Mouse (Mus musculus) testis, postnatal 14 days (tissue): ENCODE measurements at regions not wholly inside any gene's neighbourhood (a gene's known extent, or its start where the extent isn't known, plus 50 kb on each side); places are given as distances from the start of the nearest gene placed in this dataset.
A peak's percentile ranks its signal among the peaks of the same experiment; 100 is the strongest.

Experiments used
- DNase-seq: peaks from one replicate; pipeline ENCODE4 v3.0.0; 2021; ENCODE audit warnings: low spot score

- DNase-seq, result no peak
Measured at GRCm38 (mm10) chr17:79498321-79498720, 113.3 kb upstream of the Rmdn2 start.

- no peak for DNase-seq
Measured at GRCm38 (mm10) chr17:79501031-79501474, 110.6 kb upstream of the Rmdn2 start.

DNA sequence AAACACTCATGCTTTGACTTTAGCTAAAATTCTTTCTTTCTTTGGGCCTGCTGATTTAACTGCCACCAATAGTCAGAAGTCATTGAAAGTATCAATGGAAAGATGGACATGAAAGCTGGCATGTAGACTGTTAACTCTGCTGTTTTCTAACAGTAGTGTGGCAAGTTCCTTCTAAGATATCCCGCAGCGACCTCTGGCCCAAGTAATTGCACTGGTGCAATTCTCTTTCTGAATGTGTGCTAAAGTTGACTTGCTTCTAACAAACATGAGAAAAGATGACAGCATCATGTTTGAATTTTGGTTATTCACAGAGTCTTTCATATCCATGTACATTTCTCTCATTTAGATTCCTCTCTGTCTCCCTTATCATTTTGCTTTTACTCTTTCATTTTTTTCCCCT, 109.7 kb upstream of the Rmdn2 start:
- DNase-seq, result no peak

DNA sequence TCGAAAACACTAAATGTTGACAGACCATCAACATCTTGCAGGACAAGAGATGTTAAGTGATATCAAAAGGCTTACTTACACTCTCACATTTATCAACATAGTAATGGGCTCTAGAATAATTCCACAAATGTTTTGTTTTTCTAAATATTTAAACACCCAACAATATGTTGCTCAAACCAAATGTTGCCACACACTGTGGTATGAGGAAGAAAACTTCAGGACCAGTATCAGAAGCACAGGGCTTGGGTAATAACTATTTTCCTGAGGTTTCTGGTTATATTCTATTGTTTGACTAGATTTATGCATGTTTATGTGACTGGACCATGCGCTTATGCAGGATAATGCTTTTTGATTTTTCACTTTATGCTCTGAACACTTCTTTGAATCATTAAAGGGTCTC, 108.6 kb upstream of the Rmdn2 start:
- DNase-seq, result no peak

- DNase-seq, result no peak
Measured at GRCm38 (mm10) chr17:79504209-79504608, 107.5 kb upstream of the Rmdn2 start.

DNA sequence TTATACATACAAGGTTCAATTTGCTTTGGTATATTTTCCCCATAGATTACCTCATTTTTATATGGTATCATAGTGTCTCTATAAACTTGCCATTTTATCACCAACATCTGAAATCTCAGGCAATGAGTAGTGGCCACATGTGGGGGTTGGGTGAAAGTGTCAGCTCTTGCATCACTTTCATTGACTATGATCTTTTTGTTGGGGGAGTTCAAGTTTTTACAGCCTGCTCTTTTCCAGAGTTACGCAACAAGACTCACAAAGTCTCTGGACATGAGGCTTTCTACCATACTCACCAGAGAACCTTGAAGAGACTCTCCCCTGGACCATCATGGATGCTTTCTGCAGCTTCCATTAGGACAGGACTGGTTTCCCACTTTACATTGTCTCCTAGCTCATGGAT, 106.1 kb upstream of the Rmdn2 start:
- no peak for DNase-seq

GRCm38 (mm10) chr17:79509281-79509680, 102.4 kb upstream of the Rmdn2 start:
- no peak for DNase-seq

GRCm38 (mm10) chr17:79509957-79510710, 101.5 kb upstream of the Rmdn2 start:
- no peak for DNase-seq

DNA sequence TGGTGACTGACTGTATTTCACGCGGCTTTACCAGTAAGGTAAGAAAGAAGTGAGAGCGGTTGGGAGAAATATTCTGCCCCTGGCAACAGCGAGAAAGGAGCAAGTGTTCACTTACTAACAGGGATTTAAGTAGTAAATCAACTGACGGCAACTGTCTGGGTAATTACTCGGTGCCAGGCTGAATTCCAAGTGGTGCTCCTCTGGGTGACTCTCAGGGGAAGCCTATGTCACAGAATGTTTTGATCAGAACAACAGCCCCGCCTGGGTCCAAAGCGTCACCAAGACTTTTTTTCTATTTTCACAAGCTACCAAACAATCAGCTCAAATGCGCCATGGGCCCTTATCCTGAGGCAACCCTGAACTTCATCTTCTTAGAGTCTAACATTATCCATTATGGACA, 100.4 kb upstream of the Rmdn2 start:
- DNase-seq, result no peak

DNA sequence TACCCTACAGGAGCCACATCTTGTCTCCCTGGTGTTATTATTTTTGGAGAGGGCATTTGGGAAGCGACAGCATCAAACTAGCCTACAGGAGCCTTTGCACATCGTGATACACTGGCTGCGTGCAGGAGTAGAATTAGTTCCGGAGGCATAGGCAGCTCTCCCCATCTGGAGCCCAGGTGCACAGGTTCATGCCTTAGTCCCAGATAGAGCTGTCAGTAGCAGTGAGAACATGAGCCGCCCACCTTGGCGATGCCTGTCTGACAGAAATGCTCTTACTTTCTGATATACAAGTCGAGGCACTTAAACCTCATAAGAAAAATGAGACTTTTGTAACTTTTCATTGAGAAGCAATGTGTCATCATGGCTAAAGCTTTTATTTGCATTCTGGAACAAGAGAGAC, 97.6 kb upstream of the Rmdn2 start:
- no peak for DNase-seq

DNA sequence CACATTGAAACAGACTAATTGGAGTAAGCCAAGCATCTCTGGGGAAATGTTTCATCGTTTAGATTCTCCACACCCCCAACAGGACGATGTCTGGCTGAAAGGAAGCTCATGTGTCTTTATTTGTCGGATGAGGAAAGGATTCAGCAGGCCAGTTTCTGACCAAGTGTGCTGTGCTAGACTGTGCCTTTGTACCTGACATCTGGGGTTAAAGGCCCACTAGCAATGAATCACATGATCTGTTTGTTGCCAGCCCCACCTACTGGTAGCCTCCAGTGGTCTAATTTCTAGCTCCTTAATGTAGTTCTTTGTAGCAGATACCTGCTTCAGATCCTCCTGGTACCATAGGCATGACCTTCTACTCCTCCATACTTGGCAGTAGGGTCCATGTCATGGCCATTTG, 93.5 kb upstream of the Rmdn2 start:
- no peak for DNase-seq

- no peak for DNase-seq
Measured at GRCm38 (mm10) chr17:79518696-79519095, 93.0 kb upstream of the Rmdn2 start.

GRCm38 (mm10) chr17:79519356-79519755, 92.3 kb upstream of the Rmdn2 start:
- no peak for DNase-seq

DNA sequence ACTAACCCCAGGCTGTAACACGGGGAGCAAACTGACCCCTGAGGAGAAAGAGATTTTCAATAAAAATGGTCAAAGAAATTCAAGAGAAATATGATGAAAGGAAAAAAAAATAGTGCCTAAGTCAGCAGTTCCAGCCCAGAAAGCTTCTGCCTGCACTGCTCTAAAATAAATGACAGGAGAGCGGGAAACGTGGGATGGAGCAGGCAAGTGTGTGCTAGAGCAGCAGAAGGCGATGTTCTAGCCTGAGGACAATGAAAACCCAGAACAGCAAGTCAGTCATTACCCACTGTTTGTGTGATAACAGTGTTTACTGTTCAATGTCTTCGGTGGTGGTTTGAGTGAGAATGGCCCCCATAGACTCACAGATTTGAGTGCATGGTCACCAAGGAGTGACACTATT, 91.4 kb upstream of the Rmdn2 start:
- DNase-seq, result no peak

GRCm38 (mm10) chr17:79521691-79522090, 90.0 kb upstream of the Rmdn2 start:
- DNase-seq, result no peak

- no peak for DNase-seq
Measured at GRCm38 (mm10) chr17:79523230-79523629, 88.4 kb upstream of the Rmdn2 start.

DNA sequence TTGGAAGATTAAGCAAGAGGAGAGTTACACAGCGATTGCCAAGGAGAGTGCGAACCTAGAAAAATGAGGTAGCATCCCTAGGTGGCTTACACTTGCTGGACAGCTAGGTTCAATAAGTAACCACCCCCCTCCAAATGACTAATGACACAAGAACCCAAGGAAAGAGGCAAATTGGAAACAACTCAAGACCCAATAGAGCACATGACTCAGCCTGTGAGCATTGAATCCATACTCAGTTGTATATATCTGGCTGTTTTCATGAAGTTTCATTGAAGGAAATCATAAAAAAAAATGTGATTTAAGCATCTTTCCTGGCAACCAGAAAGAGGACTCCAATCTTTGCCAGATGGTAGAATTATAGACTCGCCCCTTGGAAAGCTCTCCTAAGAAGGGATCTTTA, 84.3 kb upstream of the Rmdn2 start:
- DNase-seq, result no peak

DNA sequence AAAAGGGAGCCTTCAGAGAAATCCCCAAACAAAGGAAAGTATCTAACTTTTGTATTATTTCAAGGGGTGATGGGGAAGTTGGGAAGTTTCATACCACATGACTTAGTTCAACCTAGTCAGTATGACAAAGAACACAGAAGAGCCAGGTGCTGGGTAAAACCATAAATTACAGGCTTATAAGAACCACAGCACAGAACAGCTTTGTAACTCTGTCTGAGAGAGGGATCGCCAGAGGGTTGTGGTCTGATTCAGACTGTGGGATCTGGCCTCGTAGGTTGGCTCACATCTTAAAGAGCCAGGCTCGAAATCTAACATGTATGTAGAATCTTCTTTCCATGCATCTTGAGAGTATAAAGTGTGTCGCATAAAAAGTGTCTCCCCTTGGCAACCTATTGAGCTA, 75.1 kb upstream of the Rmdn2 start:
- DNase-seq, result no peak

DNA sequence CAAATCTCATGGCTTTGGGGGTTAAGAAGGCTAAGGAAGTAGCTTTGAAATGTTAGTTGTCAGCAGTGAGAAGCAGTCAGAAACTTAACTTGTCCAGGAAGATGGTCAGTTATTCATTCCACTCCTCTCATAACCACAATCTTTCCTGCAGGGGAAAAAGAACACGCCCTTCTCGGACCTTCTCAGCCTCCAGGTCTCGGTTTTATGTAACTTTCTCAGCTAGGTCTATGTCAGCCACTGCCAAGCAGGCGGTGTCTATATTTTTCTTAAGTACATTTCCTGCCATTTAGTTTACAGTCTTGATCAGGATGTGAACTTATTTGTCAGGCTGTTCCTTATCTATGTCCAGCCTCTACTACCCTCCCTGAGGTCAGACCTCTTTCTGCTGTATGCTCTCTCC, 72.9 kb upstream of the Rmdn2 start:
- no peak for DNase-seq

- DNase-seq, result no peak
Measured at GRCm38 (mm10) chr17:79540038-79540437, 71.6 kb upstream of the Rmdn2 start.

GRCm38 (mm10) chr17:79540511-79540910, 71.2 kb upstream of the Rmdn2 start:
- DNase-seq, result no peak

DNA sequence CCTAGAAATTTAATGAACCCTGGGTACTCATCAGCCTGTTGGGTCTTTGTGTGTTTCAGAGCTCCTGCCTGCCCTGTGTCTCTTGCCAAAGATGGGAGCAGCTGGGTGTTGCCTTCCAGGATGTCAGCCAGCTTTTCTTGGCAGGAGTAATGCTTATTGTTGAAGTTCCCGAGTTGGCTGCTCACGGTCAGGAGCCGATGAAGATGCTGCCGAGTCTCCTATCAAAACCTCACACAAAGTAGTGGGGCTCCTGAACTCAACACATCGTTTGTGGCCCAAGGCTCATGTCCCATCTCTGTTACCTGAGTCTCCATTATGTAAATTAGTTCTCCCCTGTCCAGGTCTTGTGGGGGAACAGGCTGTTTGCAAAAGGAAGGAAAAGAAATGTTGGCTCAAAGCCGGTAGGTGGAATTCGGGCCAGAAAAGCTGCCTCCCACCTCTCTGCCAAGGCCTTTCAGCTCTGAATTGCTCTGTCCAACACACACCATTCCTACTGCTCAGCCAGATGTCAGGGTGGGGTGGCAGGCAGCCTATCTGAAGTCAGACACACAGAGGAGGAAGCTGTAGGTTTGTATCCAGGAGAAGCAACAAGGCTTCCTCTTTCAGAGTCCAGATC, 67.6 kb upstream of the Rmdn2 start:
- DNase-seq, result peak; percentile 76

- peak; percentile 26 for DNase-seq
Measured at GRCm38 (mm10) chr17:79545878-79546277, 65.8 kb upstream of the Rmdn2 start.

DNA sequence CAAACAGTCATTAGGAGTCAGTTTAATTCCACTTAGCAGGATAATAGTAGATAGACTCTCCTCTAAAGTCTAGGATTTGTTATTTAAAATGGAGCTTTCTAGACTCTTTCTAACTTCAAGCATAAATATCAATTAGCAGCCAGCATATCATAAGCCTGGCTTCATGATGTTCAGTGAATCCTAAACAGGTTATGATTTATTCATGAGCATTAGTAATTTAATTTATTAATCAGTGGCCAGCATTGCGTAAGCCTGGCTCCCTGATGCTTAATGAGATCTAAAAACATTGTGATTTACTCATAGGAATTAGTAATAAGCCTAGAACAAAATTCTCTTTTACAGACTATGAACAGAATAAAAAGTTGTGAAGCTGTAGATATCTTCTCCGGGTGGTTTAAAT, 64.6 kb upstream of the Rmdn2 start:
- DNase-seq, result no peak
